Mouse (Mus musculus) bone marrow, adult 2 months (tissue): Measurements from ENCODE around the gene Cyb561.

ENCODE experiments used
- CTCF ChIP-seq: fragments of 200-500 bp; IDR thresholded peaks from 2 replicates; pipeline ENCODE4 v1.5.1; 2011; ENCODE audit warnings: low read length, control low read depth; ENCODE audit not compliant: control insufficient read depth, insufficient read depth
- POLR2A ChIP-seq: fragments of 200-500 bp; IDR thresholded peaks from 2 replicates; pipeline ENCODE4 v1.6.1; 2011; ENCODE audit warnings: low read depth, mild to moderate bottlenecking, control low read depth, low read length, borderline replicate concordance; ENCODE audit not compliant: control insufficient read depth

GRCm38 (mm10) chr11:105958566-105958965, 5.4 kb upstream of the Cyb561 start:
- no peak for TF ChIP-seq CTCF
- TF ChIP-seq POLR2A = no peak
